In genomic region chr17:45563216-45563615, GRCm38 (mm10) we compare ENCODE assay signal across 10 mouse cellular contexts. TPM values are rescaled to one million over a fixed set of nuclear protein-coding genes. Genes with fewer than 3 reads are reported as not detected.
DNase-seq lines count a peak whose midpoint lies in the region; ATAC-seq lines count a peak whose summit lies in the region.
"Had no signal": no experiment of that assay in that cellular context is flagged by ENCODE, and none has a peak within 500 bp of the region (broad histone marks: within the 10 kb centered on the region; RNA-seq: fewer than 3 reads in every experiment).

No protein-coding gene starts in this region.

- no peak for ATAC-seq in heart, embryonic 16.5 days (replicated peaks; ENCODE audit: extremely low read depth, insufficient read depth, low FRiP score)
- no peak for ATAC-seq in heart, embryonic 12.5 days (ENCODE audit: insufficient number of reproducible peaks, low FRiP score)
- no peak for ATAC-seq in embryonic facial prominence, embryonic 14.5 days (ENCODE audit: low read depth)
- no peak for ATAC-seq in liver, embryonic 12.5 days

- no peaks in the 10 kb centered on the region for H3K9me3 ChIP-seq in heart, embryonic 16.5 days (replicated peaks; ENCODE audit: control insufficient read depth, low read length)
- no peaks in the 10 kb centered on the region for H3K9me3 ChIP-seq in heart, embryonic 12.5 days (replicated peaks)
- H3K9me3 ChIP-seq in embryonic facial prominence, embryonic 14.5 days (ENCODE audit: control insufficient read depth, low read length), result no peaks in the 10 kb centered on the region
- no peaks in the 10 kb centered on the region for H3K9me3 ChIP-seq in liver, embryonic 12.5 days (replicated peaks)
- H3K9me3 ChIP-seq: G1E had no signal

- H3K27ac ChIP-seq in heart, embryonic 16.5 days (ENCODE audit: low read length), result no peak overlapping the region
- H3K27ac ChIP-seq in heart, embryonic 12.5 days (ENCODE audit: poor library complexity, severe bottlenecking), result no peak overlapping the region
- no peak overlapping the region for H3K27ac ChIP-seq in embryonic facial prominence, embryonic 14.5 days (replicated peaks; ENCODE audit: low read depth, low read length)
- no peak overlapping the region for H3K27ac ChIP-seq in liver, embryonic 12.5 days

- H3K9ac ChIP-seq in heart, embryonic 16.5 days (ENCODE audit: low read length), result no peak overlapping the region
- H3K9ac ChIP-seq in heart, embryonic 12.5 days, result no peak overlapping the region
- peak overlapping the region; percentile 82; the same call in 1 of the 2 replicates for H3K9ac ChIP-seq in embryonic facial prominence, embryonic 14.5 days (ENCODE audit: low read depth, low read length)
- H3K9ac ChIP-seq in liver, embryonic 12.5 days, result no peak overlapping the region

- no peaks in the 10 kb centered on the region for H3K27me3 ChIP-seq in heart, embryonic 16.5 days (ENCODE audit: control insufficient read depth, insufficient read depth, low read length)
- H3K27me3 ChIP-seq in heart, embryonic 12.5 days (replicated peaks), result peaks cover 8% of the 10 kb centered on the region
- H3K27me3 ChIP-seq in embryonic facial prominence, embryonic 14.5 days (replicated peaks; ENCODE audit: control insufficient read depth, insufficient read depth, low read length), result no peaks in the 10 kb centered on the region
- H3K27me3 ChIP-seq in liver, embryonic 12.5 days (replicated peaks), result peaks cover 9% of the 10 kb centered on the region

- WGBS in heart, embryonic 16.5 days, result 71% methylated on average over 12 of the region's 12 CpGs
- 74% methylated on average over 12 of the region's 12 CpGs for WGBS in heart, embryonic 12.5 days
- WGBS in embryonic facial prominence, embryonic 14.5 days, result 76% methylated on average over 12 of the region's 12 CpGs
- 65% methylated on average over 12 of the region's 12 CpGs for WGBS in liver, embryonic 12.5 days (ENCODE audit: insufficient replicate concordance)

- H3K4me2 ChIP-seq in heart, embryonic 16.5 days (ENCODE audit: low read depth, low read length), result peak overlapping the region; percentile 99
- H3K4me2 ChIP-seq in heart, embryonic 12.5 days, result no peak overlapping the region
- peak overlapping the region; percentile 93; the same call in 1 of the 2 replicates for H3K4me2 ChIP-seq in embryonic facial prominence, embryonic 14.5 days (ENCODE audit: low read depth, low read length)
- peak overlapping the region; percentile 97 for H3K4me2 ChIP-seq in liver, embryonic 12.5 days

- no peak overlapping the region for H3K4me3 ChIP-seq in heart, embryonic 16.5 days (ENCODE audit: low read length)
- H3K4me3 ChIP-seq in heart, embryonic 12.5 days, result no peak overlapping the region
- peak overlapping the region; percentile 62 for H3K4me3 ChIP-seq in embryonic facial prominence, embryonic 14.5 days (ENCODE audit: low read depth, low read length)
- H3K4me3 ChIP-seq in liver, embryonic 12.5 days, result no peak overlapping the region

- peak; percentile 48 to 53 for DNase-seq in B cell, adult 2 months
- no peak for DNase-seq in embryonic facial prominence, embryonic 14.5 days (ENCODE audit: low spot score)
- DNase-seq in frontal cortex, postnatal 14 days (ENCODE audit: low spot score in 2 of 2), result no peak
- no peak for DNase-seq in gastrocnemius, postnatal 4 days (ENCODE audit: low spot score in 2 of 2)
- DNase-seq in embryo, embryonic 10 days (ENCODE audit: low spot score), result no peak

- H3K36me3 ChIP-seq in heart, embryonic 16.5 days (ENCODE audit: control insufficient read depth, insufficient read depth), result peaks cover 23% of the 10 kb centered on the region
- peaks cover 33% of the 10 kb centered on the region for H3K36me3 ChIP-seq in heart, embryonic 12.5 days
- peaks cover 32% of the 10 kb centered on the region for H3K36me3 ChIP-seq in embryonic facial prominence, embryonic 14.5 days (ENCODE audit: control insufficient read depth, insufficient read depth, low read length)
- H3K36me3 ChIP-seq in liver, embryonic 12.5 days, result peaks cover 38% of the 10 kb centered on the region

- peaks cover 20% of the 10 kb centered on the region for H3K4me1 ChIP-seq in heart, embryonic 16.5 days (ENCODE audit: control insufficient read depth, insufficient read depth, low read length)
- H3K4me1 ChIP-seq in heart, embryonic 12.5 days (replicated peaks), result peaks cover 31% of the 10 kb centered on the region
- H3K4me1 ChIP-seq in embryonic facial prominence, embryonic 14.5 days (ENCODE audit: control insufficient read depth, insufficient read depth, low read length), result peaks cover 10% of the 10 kb centered on the region
- peaks cover 39% of the 10 kb centered on the region for H3K4me1 ChIP-seq in liver, embryonic 12.5 days

RNA-seq across cellular contexts. Expression of gene Slc35b2, which starts 0.5 kb away (rescaled TPM):
- polyA plus RNA-seq in heart, embryonic 16.5 days (2015; fragmentation: Nextera tagmentation; extraction: Ambion mirVana), result 89.4 and 89.9 TPM in 2 replicates
- polyA plus RNA-seq in heart, embryonic 12.5 days (2016; fragmentation: Nextera tagmentation; extraction: Ambion mirVana), result 85.6 and 89.6 TPM in 2 replicates
- 139 and 143 TPM in 2 replicates for polyA plus RNA-seq in embryonic facial prominence, embryonic 14.5 days (2014; fragmentation: Nextera tagmentation; extraction: Ambion mirVana)
- 69.1 and 72.5 TPM in 2 replicates for polyA plus RNA-seq in liver, embryonic 12.5 days (2016; fragmentation: Nextera tagmentation; extraction: Ambion mirVana)
- total RNA-seq in gastrocnemius, postnatal 4 days (2021), result 10 to 100 TPM; 44.4 to 52.7 TPM

RNA-seq across cellular contexts. Expression of gene Nfkbie, which starts 7.7 kb away (rescaled TPM):
- 5.3 and 10.9 TPM in 2 replicates for polyA plus RNA-seq in heart, embryonic 16.5 days (2015; fragmentation: Nextera tagmentation; extraction: Ambion mirVana)
- polyA plus RNA-seq in heart, embryonic 12.5 days (2016; fragmentation: Nextera tagmentation; extraction: Ambion mirVana), result 2.5 and 3.1 TPM in 2 replicates
- 4.3 and 4.7 TPM in 2 replicates for polyA plus RNA-seq in embryonic facial prominence, embryonic 14.5 days (2014; fragmentation: Nextera tagmentation; extraction: Ambion mirVana)
- polyA plus RNA-seq in liver, embryonic 12.5 days (2016; fragmentation: Nextera tagmentation; extraction: Ambion mirVana), result 2.0 TPM in 2 replicates
- 1 to 10 TPM; 3.2 TPM for total RNA-seq in gastrocnemius, postnatal 4 days (2021)

RNA-seq across cellular contexts. Expression of gene Hsp90ab1, which starts 9.9 kb away (rescaled TPM):
- 1,191 and 1,235 TPM in 2 replicates for polyA plus RNA-seq in heart, embryonic 16.5 days (2015; fragmentation: Nextera tagmentation; extraction: Ambion mirVana)
- polyA plus RNA-seq in heart, embryonic 12.5 days (2016; fragmentation: Nextera tagmentation; extraction: Ambion mirVana), result 1,306 and 1,316 TPM in 2 replicates
- polyA plus RNA-seq in embryonic facial prominence, embryonic 14.5 days (2014; fragmentation: Nextera tagmentation; extraction: Ambion mirVana), result 1,431 and 1,467 TPM in 2 replicates
- polyA plus RNA-seq in liver, embryonic 12.5 days (2016; fragmentation: Nextera tagmentation; extraction: Ambion mirVana), result 1,007 and 1,098 TPM in 2 replicates
- total RNA-seq in gastrocnemius, postnatal 4 days (2021), result 1,000 to 10,000 TPM; 1,179 to 1,260 TPM

RNA-seq across cellular contexts. Expression of gene Tmem151b, which starts 13.7 kb away (rescaled TPM):
- 1.2 and 1.9 TPM in 2 replicates for polyA plus RNA-seq in heart, embryonic 16.5 days (2015; fragmentation: Nextera tagmentation; extraction: Ambion mirVana)
- 1.4 and 1.6 TPM in 2 replicates for polyA plus RNA-seq in heart, embryonic 12.5 days (2016; fragmentation: Nextera tagmentation; extraction: Ambion mirVana)
- polyA plus RNA-seq in embryonic facial prominence, embryonic 14.5 days (2014; fragmentation: Nextera tagmentation; extraction: Ambion mirVana), result 1.7 and 2.8 TPM in 2 replicates
- polyA plus RNA-seq in liver, embryonic 12.5 days (2016; fragmentation: Nextera tagmentation; extraction: Ambion mirVana), result 0.30 and 0.31 TPM in 2 replicates
- total RNA-seq in gastrocnemius, postnatal 4 days (2021), result under 1 TPM; 0.15 to 0.29 TPM
- total RNA-seq: granulocyte monocyte progenitor cell, adult 5-6 weeks had no signal
- polyA plus RNA-seq: G1E had no signal

RNA-seq across cellular contexts. Expression of gene Slc29a1, which starts 36.2 kb away (rescaled TPM):
- 110 and 137 TPM in 2 replicates for polyA plus RNA-seq in heart, embryonic 16.5 days (2015; fragmentation: Nextera tagmentation; extraction: Ambion mirVana)
- polyA plus RNA-seq in heart, embryonic 12.5 days (2016; fragmentation: Nextera tagmentation; extraction: Ambion mirVana), result 68.3 and 74.1 TPM in 2 replicates
- polyA plus RNA-seq in embryonic facial prominence, embryonic 14.5 days (2014; fragmentation: Nextera tagmentation; extraction: Ambion mirVana), result 96.5 and 110 TPM in 2 replicates
- 260 and 267 TPM in 2 replicates for polyA plus RNA-seq in liver, embryonic 12.5 days (2016; fragmentation: Nextera tagmentation; extraction: Ambion mirVana)
- total RNA-seq in gastrocnemius, postnatal 4 days (2021), result 100 to 1,000 TPM; 148 to 166 TPM

Comparison
In these comparisons a context has a peak if more than half of its experiments do, and no peak if none do; other contexts are left out.
1. DNase-seq: peak in B cell, adult 2 months (2 of 2); none in embryonic facial prominence, embryonic 14.5 days (single experiment), frontal cortex, postnatal 14 days (0 of 2), gastrocnemius, postnatal 4 days (0 of 2) and embryo, embryonic 10 days (single experiment).